Mouse (Mus musculus): ENCODE measurements around the gene Mettl24.

Gene Mettl24

GRCm38 (mm10) chr10:40683092-40683867 is at the start of gene Mettl24:
Mettl24 (plus strand) TSS chr10:40683282.
- DNase-seq: peak; percentile 63

GRCm38 (mm10) chr10:40637331-40637730 is 45.8 kb upstream of the Mettl24 start:
- no peak for DNase-seq

GRCm38 (mm10) chr10:40638276-40638675 is 44.8 kb upstream of the Mettl24 start:
- no peak for DNase-seq

GRCm38 (mm10) chr10:40638823-40639819 is 44.0 kb upstream of the Mettl24 start:
- DNase-seq: no peak

- no peak for DNase-seq
Observed at GRCm38 (mm10) chr10:40640406-40640805, 42.7 kb upstream of the Mettl24 start.

GRCm38 (mm10) chr10:40641901-40642300 is 41.2 kb upstream of the Mettl24 start:
- DNase-seq: no peak

- DNase-seq: no peak
Observed at GRCm38 (mm10) chr10:40643126-40643525, 40.0 kb upstream of the Mettl24 start.

- DNase-seq: no peak
Observed at GRCm38 (mm10) chr10:40644456-40644855, 38.6 kb upstream of the Mettl24 start.

- no peak for DNase-seq
Observed at GRCm38 (mm10) chr10:40645346-40645745, 37.7 kb upstream of the Mettl24 start.

GRCm38 (mm10) chr10:40648776-40649175 is 34.3 kb upstream of the Mettl24 start:
- DNase-seq: no peak

- DNase-seq: no peak
Observed at GRCm38 (mm10) chr10:40649634-40650033, 33.4 kb upstream of the Mettl24 start.

GRCm38 (mm10) chr10:40651676-40652075 is 31.4 kb upstream of the Mettl24 start:
- DNase-seq: no peak

GRCm38 (mm10) chr10:40665270-40665669 is 17.8 kb upstream of the Mettl24 start:
- DNase-seq: no peak

GRCm38 (mm10) chr10:40666943-40667342 is 16.1 kb upstream of the Mettl24 start:
- no peak for DNase-seq

GRCm38 (mm10) chr10:40668640-40669039 is 14.4 kb upstream of the Mettl24 start:
- DNase-seq: no peak

GRCm38 (mm10) chr10:40672587-40673296 is 10.3 kb upstream of the Mettl24 start:
- DNase-seq: no peak

- DNase-seq: no peak
Observed at GRCm38 (mm10) chr10:40673297-40673665, 9.8 kb upstream of the Mettl24 start.

- no peak for DNase-seq
Observed at GRCm38 (mm10) chr10:40674151-40674550, 8.9 kb upstream of the Mettl24 start.

GRCm38 (mm10) chr10:40675921-40676320 is 7.2 kb upstream of the Mettl24 start:
- DNase-seq: no peak

- DNase-seq: no peak
Observed at GRCm38 (mm10) chr10:40678477-40678876, 4.6 kb upstream of the Mettl24 start.

GRCm38 (mm10) chr10:40682470-40682869 is 612 bp upstream of the Mettl24 start:
- DNase-seq: no peak

GRCm38 (mm10) chr10:40683868-40684253 is 779 bp downstream of the Mettl24 start:
- no peak for DNase-seq

- no peak for DNase-seq
Observed at GRCm38 (mm10) chr10:40684326-40684725, 1.2 kb downstream of the Mettl24 start.

All from liver (tissue).